Mouse (Mus musculus): Measurements from ENCODE around the gene Hspg2.

DNA sequence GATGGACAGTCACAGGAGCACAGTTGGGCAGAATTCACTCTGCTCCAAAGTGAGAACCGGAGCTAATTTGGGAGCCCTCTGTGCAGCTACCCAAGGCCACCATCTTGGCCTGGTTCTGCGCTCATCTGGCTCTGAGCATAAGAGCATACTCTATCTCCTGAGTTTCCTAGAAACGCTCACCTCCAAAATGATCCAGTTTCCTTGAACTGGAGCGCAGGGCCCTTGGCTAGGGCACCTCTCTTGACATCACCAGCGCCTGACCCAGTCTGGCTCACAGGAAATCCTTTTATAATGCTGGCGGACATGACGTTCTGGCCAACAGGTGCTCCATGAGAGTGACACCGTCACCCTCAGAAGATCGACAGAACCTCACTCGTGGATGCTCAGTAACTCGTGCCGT lies 12.0 kb upstream of the Hspg2 start:
- TF ChIP-seq ZNF384 (IDR thresholded peaks at IDR 0.05; ENCODE audit: low read depth, low read length) = no peak
- TF ChIP-seq CHD2 (IDR thresholded peaks at IDR 0.05; ENCODE audit: low read depth, low read length) = no peak

All from ES-E14 (cell line).